Mouse (Mus musculus) retina, embryonic 14.5 days (tissue): ENCODE measurements at regions not wholly inside any gene's neighbourhood (a gene's known extent, or its start where the extent isn't known, plus 50 kb on each side); places are given as distances from the start of the nearest gene placed in this dataset.

ENCODE experiments used
- DNase-seq: peaks from one replicate; pipeline ENCODE4 v3.0.0-alpha.2; 2015; ENCODE audit warnings: low spot score

- DNase-seq = peak; percentile 13
These were observed 208.4 kb upstream of the Gpr101 start for GRCm38 (mm10) chrX:57711914-57712313.

- DNase-seq = no peak
These were observed 205.7 kb upstream of the Gpr101 start for GRCm38 (mm10) chrX:57709115-57709877.

DNA sequence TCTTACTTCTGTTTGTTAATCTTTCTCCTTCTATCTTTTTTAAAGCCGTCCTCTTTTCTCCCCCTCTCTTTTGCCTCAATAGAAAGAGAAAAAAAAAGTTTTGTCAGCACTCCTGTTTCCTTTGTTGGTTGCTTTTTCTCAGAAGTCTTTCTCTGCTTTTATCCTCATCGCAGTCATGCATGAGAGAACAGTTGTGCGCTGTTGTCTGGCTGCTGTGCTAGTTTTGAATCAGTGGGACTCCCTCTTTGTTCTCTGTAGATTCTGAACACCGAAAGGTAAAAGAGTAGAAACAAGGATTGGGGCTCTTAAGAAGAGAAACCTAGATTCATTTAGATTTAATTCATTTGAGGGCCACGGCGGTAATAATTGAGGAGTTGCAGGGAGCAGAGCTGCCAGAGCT lies 204.9 kb upstream of the Gpr101 start:
- DNase-seq = peak; percentile 12

- DNase-seq = peak; percentile 9
These were observed 204.4 kb upstream of the Gpr101 start for GRCm38 (mm10) chrX:57707932-57708331.

GRCm38 (mm10) chrX:57706683-57707308 lies 203.2 kb upstream of the Gpr101 start:
- DNase-seq = no peak

GRCm38 (mm10) chrX:57692506-57692905 lies 188.9 kb upstream of the Gpr101 start:
- DNase-seq = peak; percentile 43

DNA sequence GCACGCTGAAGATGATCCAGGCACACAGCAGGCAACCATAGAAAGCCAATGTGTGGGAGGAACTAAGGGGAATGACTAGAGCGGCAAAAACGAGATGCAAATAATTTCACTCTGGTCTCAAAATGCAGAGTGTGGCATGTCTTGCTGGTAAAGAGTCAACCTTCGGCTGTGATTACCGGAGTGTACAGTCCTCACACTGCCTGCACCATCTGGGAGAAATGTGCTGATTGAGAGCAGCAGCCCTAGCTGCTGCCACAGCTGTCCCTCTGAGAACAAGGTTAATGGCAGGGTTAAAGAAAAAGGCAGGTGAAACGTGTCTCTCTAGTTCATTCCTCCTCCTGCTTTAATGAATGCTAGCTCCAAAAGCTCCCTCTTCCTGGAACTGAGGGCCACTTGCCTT lies 173.2 kb upstream of the Gpr101 start:
- no peak for DNase-seq

DNA sequence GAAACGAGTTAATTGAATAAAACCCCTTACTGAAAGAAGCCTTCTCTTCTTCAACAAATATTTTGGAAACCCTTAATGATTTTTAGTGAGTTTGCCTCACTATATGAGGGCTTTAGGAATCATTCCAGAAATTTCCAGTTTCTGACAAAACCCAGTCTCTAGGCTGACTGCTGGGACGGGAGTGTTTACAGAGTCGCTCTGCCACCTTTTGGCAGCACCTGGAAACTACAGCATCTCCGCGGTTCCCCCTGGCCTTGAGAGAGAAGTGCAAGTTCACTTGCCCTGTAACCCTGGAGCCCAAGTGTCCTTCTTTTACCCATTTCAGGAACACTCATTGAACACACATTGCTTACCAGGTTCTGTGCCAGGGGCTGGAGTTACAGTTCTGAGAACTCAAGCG lies 171.4 kb upstream of the Gpr101 start:
- peak; percentile 66 for DNase-seq

- DNase-seq = no peak
These were observed 156.0 kb upstream of the Gpr101 start for GRCm38 (mm10) chrX:57659571-57659970.

DNA sequence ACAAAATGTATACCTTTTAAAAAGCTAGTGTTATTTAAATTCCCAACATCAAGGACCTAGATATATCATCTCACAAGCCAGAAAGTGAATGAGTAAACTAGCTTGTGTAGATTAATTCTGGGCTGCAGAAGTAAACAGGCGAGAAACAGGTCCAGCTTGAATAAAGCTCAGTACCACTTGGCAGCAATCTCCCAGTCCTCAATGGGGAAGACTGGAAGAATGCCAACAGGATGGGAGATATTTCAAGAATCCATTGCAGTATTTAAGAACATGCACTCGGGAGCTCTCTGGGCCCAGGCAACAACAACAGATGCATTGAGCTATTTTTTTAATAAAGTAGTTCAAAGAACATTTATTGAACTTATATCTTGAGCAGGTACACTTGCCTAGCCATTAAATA lies 152.5 kb upstream of the Gpr101 start:
- DNase-seq = no peak

DNA sequence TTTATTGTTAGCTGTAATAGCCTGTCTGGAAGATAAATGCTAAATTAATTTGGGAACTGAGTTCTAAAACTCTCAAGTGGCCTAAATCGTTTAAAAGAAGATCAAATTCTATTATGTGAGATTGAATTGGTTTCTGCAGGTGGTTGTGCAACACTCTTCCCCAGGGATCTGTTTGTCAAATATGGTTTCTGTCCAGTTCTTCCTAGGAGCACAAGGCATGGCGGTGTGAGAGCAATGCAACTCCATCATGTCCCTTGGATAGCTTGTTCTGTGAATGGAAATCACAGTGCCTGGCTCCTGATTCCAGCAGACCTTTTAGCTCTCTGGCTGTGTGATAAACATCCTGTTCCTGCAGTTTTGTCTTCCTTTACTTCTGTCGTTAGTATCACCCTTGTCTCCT lies 151.9 kb upstream of the Gpr101 start:
- no peak for DNase-seq
